Mouse (Mus musculus): ENCODE data around the gene Sez6l2. TPM values are rescaled to one million over a fixed set of nuclear protein-coding genes. Genes with fewer than 3 reads are reported as not detected.

Gene Sez6l2
- polyA plus RNA-seq, 1 experiment from 2014 or later: 35.1 TPM

DNA sequence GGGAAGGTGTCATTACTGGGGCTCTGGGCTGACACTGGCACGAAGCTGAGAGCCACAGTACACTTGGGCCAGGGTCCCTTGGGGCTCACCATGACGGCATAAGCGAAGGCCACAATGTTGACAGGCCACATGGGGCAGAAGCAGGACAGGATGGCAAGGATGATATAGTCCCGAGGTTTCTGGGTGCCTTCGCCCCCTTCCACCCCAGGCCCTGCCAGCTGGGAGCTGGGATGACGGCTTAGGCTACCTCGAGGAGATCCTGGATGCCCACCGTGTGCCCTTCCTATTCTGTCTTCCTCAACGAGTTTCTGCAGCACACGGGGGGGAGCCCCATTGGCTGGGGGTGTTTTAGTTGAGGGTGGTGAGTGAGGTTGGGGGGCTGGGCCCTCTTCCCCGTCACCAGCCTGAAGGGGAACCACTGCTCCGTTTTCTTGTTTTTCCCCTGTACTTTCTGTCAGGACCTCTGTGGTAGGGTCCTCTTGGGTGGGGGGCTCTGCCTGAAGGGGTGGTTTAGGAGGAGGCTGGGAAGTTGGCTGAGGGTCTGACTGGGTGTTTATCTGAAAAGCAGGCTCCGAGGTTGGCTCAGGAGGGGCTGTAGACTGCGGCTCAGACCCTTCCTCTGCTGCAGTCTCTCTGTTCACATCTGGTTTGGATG, 69.1 kb downstream of the Sez6l2 start:
- Histone ChIP-seq H3K27me3 (no peaks in the 10 kb centered on the region), H3K9me3 (no peaks in the 10 kb centered on the region), H3K4me3 (peak overlapping the region; percentile 54), H3K27ac (replicated peaks) (no peak overlapping the region), H3K4me2 (peak overlapping the region; percentile 71), H3K4me1 (replicated peaks) (peaks cover 90% of the 10 kb centered on the region), H3K36me3 (peaks cover 40% of the 10 kb centered on the region), H3K9ac (peak overlapping the region; percentile 82)
- ATAC-seq (ENCODE audit: low read depth): no peak
- WGBS: 81% methylated on average over 14 of the region's 14 CpGs

DNA sequence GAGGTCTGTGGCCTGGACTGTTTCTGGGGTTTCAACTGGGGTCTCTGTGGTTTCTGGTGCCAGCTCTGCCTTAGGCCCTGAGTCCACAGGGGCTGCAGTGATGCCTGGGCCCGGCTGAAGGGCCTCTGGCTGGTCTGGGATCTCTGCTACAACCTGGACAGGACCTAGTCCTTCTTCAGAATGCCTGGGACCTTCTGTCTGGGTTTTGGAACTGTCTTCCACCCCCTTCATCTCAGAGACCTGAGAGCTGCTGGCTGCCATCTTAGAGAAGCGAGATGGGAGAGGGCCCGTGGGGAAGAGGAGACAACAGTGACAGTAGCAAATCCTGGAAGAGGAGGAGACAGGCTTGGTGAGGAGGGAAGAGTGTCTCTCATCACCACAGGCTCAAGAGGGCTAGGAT, 69.7 kb downstream of the Sez6l2 start:
- Histone ChIP-seq H3K4me1 (replicated peaks) (peaks cover 90% of the 10 kb centered on the region), H3K36me3 (peaks cover 36% of the 10 kb centered on the region), H3K4me3 (peak overlapping the region; percentile 54), H3K9ac (peak overlapping the region; percentile 82), H3K4me2 (peak overlapping the region; percentile 71), H3K9me3 (no peaks in the 10 kb centered on the region), H3K27ac (replicated peaks) (no peak overlapping the region), H3K27me3 (no peaks in the 10 kb centered on the region)
- no peak for ATAC-seq (ENCODE audit: low read depth)
- 64% methylated on average over 3 of the region's 3 CpGs for WGBS

Other genes starting within 250 kb of the Sez6l2 start
- gene Coro1a, start 242.8 kb upstream of the Sez6l2 start, polyA plus RNA-seq (2015; fragmentation: Nextera tagmentation; extraction: Ambion mirVana): 92.4 and 107 TPM in 2 replicates
- 97.6 and 108 TPM in 2 replicates for gene Mapk3, start 191.0 kb upstream of the Sez6l2 start, polyA plus RNA-seq (2015; fragmentation: Nextera tagmentation; extraction: Ambion mirVana)
- gene Gdpd3, start 184.2 kb upstream of the Sez6l2 start, polyA plus RNA-seq (2015; fragmentation: Nextera tagmentation; extraction: Ambion mirVana): 0.56 and 1.5 TPM in 2 replicates
- gene Ypel3, start 173.6 kb upstream of the Sez6l2 start, polyA plus RNA-seq (2015; fragmentation: Nextera tagmentation; extraction: Ambion mirVana): 204 and 215 TPM in 2 replicates
- gene Tbx6, start 169.1 kb upstream of the Sez6l2 start, polyA plus RNA-seq (2015; fragmentation: Nextera tagmentation; extraction: Ambion mirVana): 0.25 and 0.66 TPM in 2 replicates
- gene Ppp4c, start 158.1 kb upstream of the Sez6l2 start, polyA plus RNA-seq (2015; fragmentation: Nextera tagmentation; extraction: Ambion mirVana): 216 and 230 TPM in 2 replicates
- 36.8 and 40.6 TPM in 2 replicates for gene Fam57b, start 152.9 kb upstream of the Sez6l2 start, polyA plus RNA-seq (2015; fragmentation: Nextera tagmentation; extraction: Ambion mirVana)
- not detected in 2 replicates for gene 4930451I11Rik, start 118.9 kb upstream of the Sez6l2 start, polyA plus RNA-seq (2015; fragmentation: Nextera tagmentation; extraction: Ambion mirVana)
- gene Doc2a, start 103.1 kb upstream of the Sez6l2 start, polyA plus RNA-seq (2015; fragmentation: Nextera tagmentation; extraction: Ambion mirVana): 8.2 and 9.5 TPM in 2 replicates
- gene Hirip3, start 88.6 kb upstream of the Sez6l2 start, polyA plus RNA-seq (2015; fragmentation: Nextera tagmentation; extraction: Ambion mirVana): 19.0 and 19.9 TPM in 2 replicates
- gene Ino80e, start 88.2 kb upstream of the Sez6l2 start, polyA plus RNA-seq (2015; fragmentation: Nextera tagmentation; extraction: Ambion mirVana): 74.3 and 79.1 TPM in 2 replicates
- 48.7 and 50.5 TPM in 2 replicates for gene Taok2, start 65.9 kb upstream of the Sez6l2 start, polyA plus RNA-seq (2015; fragmentation: Nextera tagmentation; extraction: Ambion mirVana)
- gene Tmem219, start 27.6 kb upstream of the Sez6l2 start, polyA plus RNA-seq (2015; fragmentation: Nextera tagmentation; extraction: Ambion mirVana): 25.3 and 25.7 TPM in 2 replicates
- 94.3 and 99.3 TPM in 2 replicates for gene Kctd13, start 21.7 kb upstream of the Sez6l2 start, polyA plus RNA-seq (2015; fragmentation: Nextera tagmentation; extraction: Ambion mirVana)
- 5.6 and 6.6 TPM in 2 replicates for gene Asphd1, start 981 bp upstream of the Sez6l2 start, polyA plus RNA-seq (2015; fragmentation: Nextera tagmentation; extraction: Ambion mirVana)
- 121 and 124 TPM in 2 replicates for gene Cdipt, start 25.4 kb downstream of the Sez6l2 start, polyA plus RNA-seq (2015; fragmentation: Nextera tagmentation; extraction: Ambion mirVana)
- 1.2 and 1.4 TPM in 2 replicates for gene Cdiptos, start 25.5 kb downstream of the Sez6l2 start, polyA plus RNA-seq (2015; fragmentation: Nextera tagmentation; extraction: Ambion mirVana)
- gene Mvp, start 64.1 kb downstream of the Sez6l2 start, polyA plus RNA-seq (2015; fragmentation: Nextera tagmentation; extraction: Ambion mirVana): 6.6 and 7.2 TPM in 2 replicates
- 0.50 and 0.61 TPM in 2 replicates for gene Pagr1b, start 65.9 kb downstream of the Sez6l2 start, polyA plus RNA-seq (2015; fragmentation: Nextera tagmentation; extraction: Ambion mirVana)
- gene Pagr1a, start 66.8 kb downstream of the Sez6l2 start, polyA plus RNA-seq (2015; fragmentation: Nextera tagmentation; extraction: Ambion mirVana): 49.5 and 50.4 TPM in 2 replicates
- gene Gm42742, start 70.5 kb downstream of the Sez6l2 start, polyA plus RNA-seq (2015; fragmentation: Nextera tagmentation; extraction: Ambion mirVana): 47.8 and 81.0 TPM in 2 replicates
- gene Prrt2, start 70.6 kb downstream of the Sez6l2 start, polyA plus RNA-seq (2015; fragmentation: Nextera tagmentation; extraction: Ambion mirVana): 22.0 TPM in 2 replicates
- 71.7 and 72.1 TPM in 2 replicates for gene Maz, start 76.5 kb downstream of the Sez6l2 start, polyA plus RNA-seq (2015; fragmentation: Nextera tagmentation; extraction: Ambion mirVana)
- gene Kif22, start 91.9 kb downstream of the Sez6l2 start, polyA plus RNA-seq (2015; fragmentation: Nextera tagmentation; extraction: Ambion mirVana): 22.8 and 31.5 TPM in 2 replicates
- not detected in 2 replicates for gene Zg16, start 136.8 kb downstream of the Sez6l2 start, polyA plus RNA-seq (2015; fragmentation: Nextera tagmentation; extraction: Ambion mirVana)
- 1.0 and 2.4 TPM in 2 replicates for gene AI467606, start 140.8 kb downstream of the Sez6l2 start, polyA plus RNA-seq (2015; fragmentation: Nextera tagmentation; extraction: Ambion mirVana)
- gene Qprt, start 171.7 kb downstream of the Sez6l2 start, polyA plus RNA-seq (2015; fragmentation: Nextera tagmentation; extraction: Ambion mirVana): 0.63 and 1.4 TPM in 2 replicates
- gene Spn, start 187.3 kb downstream of the Sez6l2 start, polyA plus RNA-seq (2015; fragmentation: Nextera tagmentation; extraction: Ambion mirVana): 0.08 and 0.10 TPM in 2 replicates
- 78.7 and 80.0 TPM in 2 replicates for gene Cd2bp2, start 245.5 kb downstream of the Sez6l2 start, polyA plus RNA-seq (2015; fragmentation: Nextera tagmentation; extraction: Ambion mirVana)

All from neural tube, embryonic 13.5 days (tissue).